Mouse (Mus musculus) megakaryocyte, embryonic 14.5 days (primary cell): ENCODE results near the gene Grik2. TPM values are rescaled to one million over a fixed set of nuclear protein-coding genes. Genes with fewer than 3 reads are reported as not detected.

Experiments
- H3K27me3 ChIP-seq: replicated peaks from 2 replicates; pipeline ENCODE3; 2012; ENCODE audit warnings: inconsistent platforms
- H3K36me3 ChIP-seq: replicated peaks from 2 replicates; pipeline ENCODE3; 2012; ENCODE audit warnings: low read length, inconsistent platforms, mixed read lengths
- H3K4me1 ChIP-seq: 2 replicates; pipeline ENCODE4 v1.6.1; 2012; ENCODE audit warnings: inconsistent platforms
- H3K4me3 ChIP-seq: replicated peaks from 2 replicates; pipeline ENCODE3; 2012; ENCODE audit warnings: moderate library complexity, mild to moderate bottlenecking, inconsistent platforms
- H3K9me3 ChIP-seq: 2 replicates; pipeline ENCODE4 v1.6.1; 2012; ENCODE audit warnings: inconsistent platforms
- FLI1 ChIP-seq: IDR thresholded peaks from 2 replicates; pipeline ENCODE4 v1.6.1; 2012; ENCODE audit warnings: low read length, inconsistent platforms, mixed read lengths
- GATA1 ChIP-seq: IDR thresholded peaks from 3 replicates; pipeline ENCODE4 v1.6.1; 2012; ENCODE audit warnings: mixed read lengths, low read length, inconsistent platforms, borderline replicate concordance
- polyA plus RNA-seq: library from polyadenylated mRNA; stranded (reverse); fragments of >175 nt; gene quantifications from 2 replicates; pipeline ENCODE4 v1.2.3, GENCODE M21; 2012; ENCODE audit warnings: low replicate concordance; ENCODE audit not compliant: insufficient read depth

Gene Grik2
- polyA plus RNA-seq, 1 experiment, result not detected

DNA sequence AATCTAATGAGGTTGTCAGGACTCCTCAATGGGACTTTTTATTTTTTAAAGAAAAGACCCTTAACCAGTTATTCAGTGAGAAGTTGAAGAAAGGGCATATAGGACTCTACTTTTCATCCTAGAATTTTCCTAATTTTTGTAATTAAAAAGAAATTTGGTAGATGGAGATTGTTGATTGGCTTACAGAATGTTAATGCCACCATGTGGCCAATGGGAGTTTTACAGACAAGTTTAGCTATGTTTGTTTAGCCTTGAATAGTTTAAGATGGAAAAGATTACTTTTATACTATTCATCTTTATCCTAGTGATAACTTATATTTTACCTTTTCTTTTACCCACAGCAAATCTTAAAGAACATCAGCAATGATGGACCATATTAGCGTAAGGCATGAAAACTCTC lies 268.8 kb downstream of the Grik2 start:
- H3K4me1 ChIP-seq, result no peaks in the 10 kb centered on the region
- H3K4me3 ChIP-seq, result no peak overlapping the region
- TF ChIP-seq GATA1 (no peak), FLI1 (no peak)
- H3K27me3 ChIP-seq, result no peaks in the 10 kb centered on the region
- H3K9me3 ChIP-seq, result no peaks in the 10 kb centered on the region
- no peaks in the 10 kb centered on the region for H3K36me3 ChIP-seq

DNA sequence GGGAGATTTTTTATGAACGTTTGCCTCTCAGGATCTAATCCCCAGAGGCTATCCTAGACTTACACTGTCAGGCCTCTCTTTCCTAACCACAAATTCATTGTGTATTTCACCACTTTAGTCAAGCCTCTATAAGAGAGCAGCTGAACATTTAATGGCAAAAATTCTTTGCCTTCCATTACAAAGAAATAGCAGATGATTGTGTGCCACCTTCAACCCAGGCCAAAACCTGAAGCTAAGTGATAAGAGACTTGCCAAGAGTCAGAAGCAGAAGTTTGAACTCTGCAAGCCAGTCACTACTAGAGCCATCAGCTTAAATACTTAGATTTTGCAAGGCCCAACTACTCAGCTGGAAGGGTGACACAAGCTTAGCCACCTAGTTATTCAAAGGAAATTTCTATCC lies 287.9 kb downstream of the Grik2 start:
- no peaks in the 10 kb centered on the region for H3K9me3 ChIP-seq
- no peak for TF ChIP-seq FLI1
- TF ChIP-seq GATA1, result no peak
- no peaks in the 10 kb centered on the region for H3K4me1 ChIP-seq
- H3K4me3 ChIP-seq, result no peak overlapping the region
- H3K27me3 ChIP-seq, result no peaks in the 10 kb centered on the region
- no peaks in the 10 kb centered on the region for H3K36me3 ChIP-seq

DNA sequence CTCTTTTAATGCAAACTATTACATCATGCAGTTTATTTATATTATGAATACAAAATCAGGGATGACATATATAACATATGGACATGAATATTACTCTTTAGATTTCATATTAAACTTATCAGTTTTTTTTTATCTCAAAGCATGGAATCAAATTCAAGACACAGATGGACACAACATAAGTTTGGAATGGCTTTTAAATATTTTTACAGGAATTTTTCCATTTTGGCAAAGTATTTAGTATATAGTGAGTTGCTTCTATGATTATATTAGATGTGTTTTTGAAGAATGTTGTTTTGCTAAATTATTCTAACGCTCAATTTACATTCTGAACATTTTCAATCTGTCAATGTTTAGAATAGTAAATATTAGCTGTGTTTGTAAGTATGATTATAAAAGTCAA lies 291.3 kb downstream of the Grik2 start:
- Histone ChIP-seq H3K36me3 (no peaks in the 10 kb centered on the region), H3K4me3 (no peak overlapping the region), H3K27me3 (no peaks in the 10 kb centered on the region), H3K9me3 (no peaks in the 10 kb centered on the region), H3K4me1 (no peaks in the 10 kb centered on the region)
- TF ChIP-seq GATA1 (no peak), FLI1 (no peak)

DNA sequence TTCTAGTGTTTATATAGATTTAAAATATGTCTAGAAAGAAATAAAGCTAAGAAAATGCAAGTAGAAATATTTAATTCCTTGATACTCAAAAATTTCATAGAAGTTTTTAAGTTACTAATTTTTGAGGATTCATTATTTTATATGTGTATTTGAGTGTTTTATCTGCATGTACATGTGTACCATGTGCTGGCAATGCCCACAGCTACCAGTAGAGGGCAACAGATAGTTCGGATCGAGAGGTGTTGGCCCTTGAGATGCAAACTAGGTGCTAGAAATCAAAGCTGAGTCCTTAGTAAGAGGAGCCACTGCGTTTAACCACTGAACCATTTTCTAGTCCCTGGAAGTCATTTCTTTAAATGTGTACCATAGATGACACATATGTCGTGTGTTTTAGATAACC lies 307.1 kb downstream of the Grik2 start:
- Histone ChIP-seq H3K4me3 (no peak overlapping the region), H3K9me3 (no peaks in the 10 kb centered on the region), H3K27me3 (no peaks in the 10 kb centered on the region), H3K4me1 (no peaks in the 10 kb centered on the region), H3K36me3 (no peaks in the 10 kb centered on the region)
- no peak for TF ChIP-seq GATA1
- TF ChIP-seq FLI1, result no peak

DNA sequence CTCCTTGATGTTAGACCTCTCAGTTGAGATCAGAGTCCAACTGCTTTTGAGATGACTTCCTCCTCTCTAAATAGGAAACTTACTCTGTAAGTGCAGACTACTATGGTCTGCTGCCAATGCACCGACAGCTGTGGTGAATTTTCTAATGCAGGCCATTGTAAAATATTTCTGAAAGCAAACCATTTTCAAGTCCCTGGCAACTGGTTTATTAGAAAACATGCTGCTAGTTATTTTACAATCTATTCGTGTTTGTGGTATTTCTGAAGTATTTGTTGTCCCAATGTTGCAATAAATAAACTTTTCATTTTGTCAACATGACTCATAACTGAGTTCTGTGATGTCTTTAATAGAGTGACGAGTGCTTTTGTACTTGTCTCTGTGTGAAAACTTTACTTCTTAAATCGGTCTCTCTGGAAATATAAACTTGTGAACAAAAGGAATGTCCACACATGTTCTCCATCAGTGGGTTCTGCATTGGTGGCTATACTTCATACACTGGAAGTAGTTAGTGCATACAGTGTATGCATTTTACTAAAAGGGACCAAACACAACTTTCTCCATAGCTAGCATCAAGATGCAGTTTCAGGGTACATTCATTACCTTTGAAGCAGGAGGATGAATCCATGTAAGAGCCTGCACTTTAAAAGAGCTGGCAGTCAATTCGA lies 308.3 kb downstream of the Grik2 start:
- no peaks in the 10 kb centered on the region for H3K9me3 ChIP-seq
- no peak for TF ChIP-seq GATA1
- TF ChIP-seq FLI1, result no peak
- H3K27me3 ChIP-seq, result no peaks in the 10 kb centered on the region
- no peaks in the 10 kb centered on the region for H3K36me3 ChIP-seq
- no peaks in the 10 kb centered on the region for H3K4me1 ChIP-seq
- H3K4me3 ChIP-seq, result no peak overlapping the region

DNA sequence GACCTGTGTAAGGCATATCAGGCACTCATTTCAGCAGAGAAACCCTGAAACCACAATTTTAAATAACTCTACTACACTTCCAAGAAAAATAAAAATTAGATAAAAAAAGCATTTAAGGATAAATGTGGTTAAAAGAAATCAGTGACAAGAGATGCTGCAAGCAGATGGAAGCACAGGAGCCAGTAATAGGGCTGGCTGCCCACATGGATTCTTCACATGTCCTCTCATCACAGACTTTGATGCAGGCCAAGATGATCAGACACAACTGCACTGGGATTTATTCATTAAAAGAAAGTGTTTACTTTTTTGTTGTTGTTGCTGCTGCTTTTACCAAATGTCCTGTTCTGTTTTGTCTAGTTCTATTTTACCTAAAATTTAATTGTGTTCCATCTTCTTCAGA lies 315.0 kb downstream of the Grik2 start:
- Histone ChIP-seq H3K27me3 (no peaks in the 10 kb centered on the region), H3K4me3 (no peak overlapping the region), H3K4me1 (no peaks in the 10 kb centered on the region), H3K9me3 (no peaks in the 10 kb centered on the region), H3K36me3 (no peaks in the 10 kb centered on the region)
- TF ChIP-seq GATA1, result no peak
- no peak for TF ChIP-seq FLI1

DNA sequence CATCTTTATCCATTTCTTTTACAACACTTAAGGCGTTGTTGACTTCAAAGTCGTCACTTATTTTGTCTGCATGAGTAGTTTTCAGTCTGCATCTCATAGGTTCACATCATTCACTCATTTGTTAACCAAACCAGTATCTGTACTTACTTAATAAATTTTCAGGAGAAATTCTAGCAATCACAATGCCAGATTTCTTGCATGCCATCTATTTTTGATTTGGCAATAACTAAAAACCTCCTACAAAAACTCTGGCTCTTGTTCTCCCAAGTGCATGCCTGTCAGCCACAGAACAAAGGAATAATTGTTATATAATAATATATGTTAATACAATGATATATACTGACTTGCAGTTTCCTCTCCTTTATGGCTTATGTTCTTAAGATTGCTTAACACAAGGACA lies 331.8 kb downstream of the Grik2 start:
- no peak overlapping the region for H3K4me3 ChIP-seq
- H3K9me3 ChIP-seq, result no peaks in the 10 kb centered on the region
- H3K27me3 ChIP-seq, result no peaks in the 10 kb centered on the region
- no peak for TF ChIP-seq FLI1
- no peak for TF ChIP-seq GATA1
- H3K4me1 ChIP-seq, result no peaks in the 10 kb centered on the region
- no peaks in the 10 kb centered on the region for H3K36me3 ChIP-seq

DNA sequence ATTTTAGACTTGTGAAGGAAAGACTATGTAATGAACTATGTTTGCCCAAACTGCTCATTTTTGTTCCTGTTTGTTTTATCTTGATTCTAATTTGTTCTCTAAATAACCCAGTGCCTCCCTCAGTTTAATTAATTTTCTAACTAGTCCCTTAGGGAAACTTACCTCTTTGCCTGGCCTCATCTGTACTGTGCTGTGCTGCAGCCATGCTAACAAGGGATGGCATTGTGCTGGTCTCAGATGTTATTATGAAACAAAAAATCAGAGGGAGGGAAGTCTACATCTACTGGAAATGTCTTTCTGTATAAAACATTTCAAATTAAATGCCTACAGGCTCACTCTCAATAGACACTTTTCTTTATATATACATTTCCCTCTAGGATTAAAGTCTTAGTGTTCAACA lies 335.0 kb downstream of the Grik2 start:
- no peaks in the 10 kb centered on the region for H3K36me3 ChIP-seq
- H3K4me3 ChIP-seq, result no peak overlapping the region
- H3K4me1 ChIP-seq, result no peaks in the 10 kb centered on the region
- no peaks in the 10 kb centered on the region for H3K27me3 ChIP-seq
- H3K9me3 ChIP-seq, result no peaks in the 10 kb centered on the region
- TF ChIP-seq GATA1 (no peak), FLI1 (no peak)

DNA sequence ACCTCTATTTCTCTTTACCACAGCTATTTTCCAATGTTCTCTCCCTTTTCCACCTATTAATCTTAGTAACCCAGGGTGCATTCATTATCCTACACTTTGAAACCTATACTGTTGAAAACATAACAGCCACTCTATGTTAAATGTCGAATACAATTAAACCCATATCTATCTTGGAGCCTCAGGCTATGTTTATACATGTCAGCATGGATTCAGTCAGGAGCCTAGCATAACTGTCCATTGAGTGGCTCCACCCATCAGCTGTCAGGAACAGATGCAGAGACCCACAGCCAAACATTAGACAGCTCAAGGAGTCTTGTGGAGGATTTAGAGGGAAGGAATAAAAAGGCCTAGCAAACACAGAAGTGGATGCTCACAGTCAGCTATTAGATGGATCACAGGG lies 347.2 kb downstream of the Grik2 start:
- Histone ChIP-seq H3K4me3 (no peak overlapping the region), H3K4me1 (no peaks in the 10 kb centered on the region), H3K9me3 (no peaks in the 10 kb centered on the region), H3K27me3 (no peaks in the 10 kb centered on the region), H3K36me3 (no peaks in the 10 kb centered on the region)
- TF ChIP-seq GATA1 (no peak), FLI1 (no peak)

DNA sequence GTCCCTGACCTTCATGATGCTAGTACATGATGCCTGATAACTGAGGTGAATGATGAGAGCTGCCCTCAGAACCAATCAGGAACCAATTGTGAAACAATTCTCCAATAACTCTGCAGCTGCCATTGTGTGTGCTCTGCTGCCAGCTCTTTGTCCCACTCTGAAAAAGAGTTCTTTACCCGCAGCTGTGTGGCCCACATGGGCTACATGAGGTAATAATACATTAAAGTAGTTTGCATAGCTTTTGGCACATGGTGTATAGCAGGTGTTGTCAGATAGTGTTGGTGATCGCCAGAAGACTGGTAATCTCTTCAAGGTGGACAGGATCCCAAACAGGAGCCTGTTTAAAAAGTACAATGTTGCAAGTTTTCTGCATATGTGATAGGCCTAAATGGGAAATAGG lies 351.5 kb downstream of the Grik2 start:
- Histone ChIP-seq H3K9me3 (no peaks in the 10 kb centered on the region), H3K27me3 (no peaks in the 10 kb centered on the region), H3K4me1 (no peaks in the 10 kb centered on the region), H3K4me3 (no peak overlapping the region), H3K36me3 (no peaks in the 10 kb centered on the region)
- no peak for TF ChIP-seq GATA1
- no peak for TF ChIP-seq FLI1

DNA sequence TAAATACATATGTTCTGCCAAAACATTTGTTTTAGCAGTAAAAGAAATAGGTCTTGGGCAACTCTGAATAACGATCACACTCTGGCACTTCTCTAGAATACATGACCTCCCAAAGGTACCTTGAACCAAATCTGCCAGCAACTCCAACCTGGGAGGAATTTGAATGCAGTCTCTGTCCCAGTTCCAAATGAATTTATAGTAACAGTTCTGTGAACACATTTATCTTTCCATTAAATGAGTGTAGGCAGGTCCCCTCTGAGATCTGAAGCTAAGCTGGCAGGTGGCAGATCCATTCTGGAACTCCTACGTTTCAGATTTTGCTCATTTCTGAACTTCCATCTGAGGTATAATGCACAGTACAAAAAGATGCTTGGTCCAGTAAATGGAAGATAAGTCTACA lies 352.3 kb downstream of the Grik2 start:
- H3K9me3 ChIP-seq, result no peaks in the 10 kb centered on the region
- no peaks in the 10 kb centered on the region for H3K36me3 ChIP-seq
- no peak for TF ChIP-seq FLI1
- no peak for TF ChIP-seq GATA1
- no peaks in the 10 kb centered on the region for H3K4me1 ChIP-seq
- H3K4me3 ChIP-seq, result no peak overlapping the region
- H3K27me3 ChIP-seq, result no peaks in the 10 kb centered on the region
